24 mouse cellular contexts compared by ENCODE assay signal in the genomic region with DNA sequence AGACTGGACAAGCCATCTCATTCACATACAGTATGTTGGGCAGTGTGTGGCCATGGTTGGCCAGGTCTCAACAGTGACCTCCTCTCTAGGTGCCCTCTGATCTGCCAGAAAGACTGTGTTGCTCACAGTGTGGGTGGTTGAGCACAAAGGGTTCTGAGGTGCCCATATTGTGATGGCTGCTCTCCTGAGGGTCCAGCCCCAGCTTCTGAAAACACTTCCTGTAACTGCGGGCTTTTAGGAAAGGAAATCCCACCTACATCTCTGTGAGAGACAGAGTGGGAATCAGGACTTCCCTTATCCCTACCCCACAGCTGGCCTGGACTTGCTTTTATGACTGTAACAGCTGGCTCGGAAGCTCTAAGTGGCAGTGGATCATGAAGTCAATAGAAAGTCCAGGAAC.
"Had no signal": no experiment of that assay in that cellular context is flagged by ENCODE, and none has a peak within 500 bp of the region (broad histone marks: within the 10 kb centered on the region; RNA-seq: fewer than 3 reads in every experiment).

No protein-coding gene starts in this region.

- H3K4me3 ChIP-seq: heart, embryonic 10.5 days; heart, embryonic 12.5 days; hindbrain, embryonic 10.5 days; hindbrain, embryonic 12.5 days; hindbrain, embryonic 15.5 days; kidney, embryonic 15.5 days; limb, embryonic 12.5 days; liver, embryonic 13.5 days; liver, embryonic 15.5 days had no signal

- DNase-seq: gastrocnemius, postnatal 14 days; heart, postnatal 4 days; kidney, adult 11 months; kidney, adult 2 months; kidney, adult 9 months; kidney, postnatal 14 days; kidney, postnatal 36 days; layer of hippocampus, adult 9-11 months; layer of hippocampus, postnatal 36 days; left cerebral cortex, postnatal 4 days; liver; liver, embryonic 13.5 days had no signal

- H3K36me3 ChIP-seq: heart, embryonic 10.5 days; heart, embryonic 12.5 days; hindbrain, embryonic 10.5 days; hindbrain, embryonic 12.5 days; hindbrain, embryonic 15.5 days; kidney, embryonic 15.5 days; limb, embryonic 12.5 days; liver, embryonic 13.5 days; liver, embryonic 15.5 days had no signal

- H3K27me3 ChIP-seq: heart, embryonic 12.5 days; hindbrain, embryonic 12.5 days; hindbrain, embryonic 15.5 days; kidney, embryonic 15.5 days; limb, embryonic 12.5 days; liver, embryonic 13.5 days; liver, embryonic 15.5 days had no signal

- H3K9ac ChIP-seq: heart, embryonic 12.5 days; hindbrain, embryonic 12.5 days; hindbrain, embryonic 15.5 days; kidney, embryonic 15.5 days; limb, embryonic 12.5 days; liver, embryonic 13.5 days; liver, embryonic 15.5 days had no signal

- H3K27ac ChIP-seq: heart, embryonic 10.5 days; hindbrain, embryonic 10.5 days; hindbrain, embryonic 12.5 days; hindbrain, embryonic 15.5 days; hindbrain, postnatal 0 days; kidney, embryonic 15.5 days; kidney, postnatal 0 days; limb, embryonic 12.5 days; liver, embryonic 13.5 days; liver, embryonic 15.5 days had no signal

- H3K4me2 ChIP-seq: heart, embryonic 12.5 days; hindbrain, embryonic 12.5 days; hindbrain, embryonic 15.5 days; kidney, embryonic 15.5 days; limb, embryonic 12.5 days; liver, embryonic 11.5 days; liver, embryonic 13.5 days; liver, embryonic 15.5 days had no signal

- H3K9me3 ChIP-seq: heart, embryonic 10.5 days; heart, embryonic 12.5 days; hindbrain, embryonic 10.5 days; hindbrain, embryonic 12.5 days; hindbrain, embryonic 15.5 days; kidney, embryonic 15.5 days; limb, embryonic 12.5 days; liver, embryonic 13.5 days; liver, embryonic 15.5 days had no signal

- ATAC-seq: hindbrain, postnatal 0 days; intestine, embryonic 16.5 days had no signal

- H3K4me1 ChIP-seq: hindbrain, embryonic 15.5 days; liver, embryonic 15.5 days had no signal
